Mouse (Mus musculus): ENCODE measurements around the gene Dnttip1. TPM values are rescaled to one million over a fixed set of nuclear protein-coding genes. Genes with fewer than 3 reads are reported as not detected.

The Dnttip1 gene
- polyA plus RNA-seq (2014; fragmentation: Illumina TruSeq; extraction: RNeasy Lipid Tissue Mini Kit (QIAGEN cat#74804); ENCODE audit: low read depth, low replicate concordance): 21.1 TPM

GRCm38 (mm10) chr2:164745843-164746479 is at the start of gene Dnttip1, which contains the start of gene Wfdc3:
Dnttip1 (plus strand) TSS chr2:164745983.
Wfdc3 (minus strand) TSS chr2:164745931.

GRCm38 (mm10) chr2:164698201-164698600 is 47.6 kb upstream of the Dnttip1 start, which contains the start of gene Spint4:
Spint4 (plus strand) TSS chr2:164698501.

GRCm38 (mm10) chr2:164715005-164715404 is 30.8 kb upstream of the Dnttip1 start, which contains the start of gene Spint5:
Spint5 (plus strand) TSS chr2:164715305.

GRCm38 (mm10) chr2:164769258-164770037 is 23.7 kb downstream of the Dnttip1 start, which contains the start of gene Ube2c:
Ube2c (plus strand) TSS chr2:164769898.

GRCm38 (mm10) chr2:164779481-164780086 is 33.8 kb downstream of the Dnttip1 start, which contains the start of gene Tnnc2:
Tnnc2 (minus strand) TSS chr2:164779967.

GRCm38 (mm10) chr2:164785481-164786387 is 40.0 kb downstream of the Dnttip1 start, which contains the start of gene Snx21:
Snx21 (plus strand) TSS chr2:164785823.

GRCm38 (mm10) chr2:164804533-164805331 is 58.9 kb downstream of the Dnttip1 start, which contains the start of the genes Acot8 and Zswim3:
Acot8 (minus strand) TSS chr2:164804882.
Zswim3 (plus strand) TSS chr2:164805098.

Other genes starting within 250 kb of the Dnttip1 start
- gene Pigt, start 248.5 kb upstream of the Dnttip1 start, polyA plus RNA-seq (2014; fragmentation: Illumina TruSeq; extraction: RNeasy Lipid Tissue Mini Kit (QIAGEN cat#74804); ENCODE audit: low read depth, low replicate concordance): 27.9 TPM
- 2.3 TPM for gene Wfdc2, start 183.6 kb upstream of the Dnttip1 start, polyA plus RNA-seq (2014; fragmentation: Illumina TruSeq; extraction: RNeasy Lipid Tissue Mini Kit (QIAGEN cat#74804); ENCODE audit: low read depth, low replicate concordance)
- not detected for gene Spint3, start 172.5 kb upstream of the Dnttip1 start, polyA plus RNA-seq (2014; fragmentation: Illumina TruSeq; extraction: RNeasy Lipid Tissue Mini Kit (QIAGEN cat#74804); ENCODE audit: low read depth, low replicate concordance)
- gene Wfdc6a, start 160.5 kb upstream of the Dnttip1 start, polyA plus RNA-seq (2014; fragmentation: Illumina TruSeq; extraction: RNeasy Lipid Tissue Mini Kit (QIAGEN cat#74804); ENCODE audit: low read depth, low replicate concordance): not detected
- gene Eppin, start 152.4 kb upstream of the Dnttip1 start, polyA plus RNA-seq (2014; fragmentation: Illumina TruSeq; extraction: RNeasy Lipid Tissue Mini Kit (QIAGEN cat#74804); ENCODE audit: low read depth, low replicate concordance): not detected
- gene Wfdc6b, start 132.5 kb upstream of the Dnttip1 start, polyA plus RNA-seq (2014; fragmentation: Illumina TruSeq; extraction: RNeasy Lipid Tissue Mini Kit (QIAGEN cat#74804); ENCODE audit: low read depth, low replicate concordance): not detected
- gene Wfdc8, start 132.4 kb upstream of the Dnttip1 start, polyA plus RNA-seq (2014; fragmentation: Illumina TruSeq; extraction: RNeasy Lipid Tissue Mini Kit (QIAGEN cat#74804); ENCODE audit: low read depth, low replicate concordance): not detected
- gene Wfdc16, start 107.2 kb upstream of the Dnttip1 start, polyA plus RNA-seq (2014; fragmentation: Illumina TruSeq; extraction: RNeasy Lipid Tissue Mini Kit (QIAGEN cat#74804); ENCODE audit: low read depth, low replicate concordance): not detected
- gene Wfdc10, start 89.9 kb upstream of the Dnttip1 start, polyA plus RNA-seq (2014; fragmentation: Illumina TruSeq; extraction: RNeasy Lipid Tissue Mini Kit (QIAGEN cat#74804); ENCODE audit: low read depth, low replicate concordance): not detected
- not detected for gene Wfdc9, start 89.4 kb upstream of the Dnttip1 start, polyA plus RNA-seq (2014; fragmentation: Illumina TruSeq; extraction: RNeasy Lipid Tissue Mini Kit (QIAGEN cat#74804); ENCODE audit: low read depth, low replicate concordance)
- gene Wfdc11, start 71.9 kb upstream of the Dnttip1 start, polyA plus RNA-seq (2014; fragmentation: Illumina TruSeq; extraction: RNeasy Lipid Tissue Mini Kit (QIAGEN cat#74804); ENCODE audit: low read depth, low replicate concordance): not detected
- gene Wfdc13, start 60.9 kb upstream of the Dnttip1 start, polyA plus RNA-seq (2014; fragmentation: Illumina TruSeq; extraction: RNeasy Lipid Tissue Mini Kit (QIAGEN cat#74804); ENCODE audit: low read depth, low replicate concordance): not detected
- not detected for gene Spint4, start 47.5 kb upstream of the Dnttip1 start, polyA plus RNA-seq (2014; fragmentation: Illumina TruSeq; extraction: RNeasy Lipid Tissue Mini Kit (QIAGEN cat#74804); ENCODE audit: low read depth, low replicate concordance)
- not detected for gene Spint5, start 30.7 kb upstream of the Dnttip1 start, polyA plus RNA-seq (2014; fragmentation: Illumina TruSeq; extraction: RNeasy Lipid Tissue Mini Kit (QIAGEN cat#74804); ENCODE audit: low read depth, low replicate concordance)
- 1.5 TPM for gene Wfdc3, start 52 bp upstream of the Dnttip1 start, polyA plus RNA-seq (2014; fragmentation: Illumina TruSeq; extraction: RNeasy Lipid Tissue Mini Kit (QIAGEN cat#74804); ENCODE audit: low read depth, low replicate concordance)
- gene Ube2c, start 23.9 kb downstream of the Dnttip1 start, polyA plus RNA-seq (2014; fragmentation: Illumina TruSeq; extraction: RNeasy Lipid Tissue Mini Kit (QIAGEN cat#74804); ENCODE audit: low read depth, low replicate concordance): 0.86 TPM
- not detected for gene Tnnc2, start 34.0 kb downstream of the Dnttip1 start, polyA plus RNA-seq (2014; fragmentation: Illumina TruSeq; extraction: RNeasy Lipid Tissue Mini Kit (QIAGEN cat#74804); ENCODE audit: low read depth, low replicate concordance)
- 26.6 TPM for gene Snx21, start 39.8 kb downstream of the Dnttip1 start, polyA plus RNA-seq (2014; fragmentation: Illumina TruSeq; extraction: RNeasy Lipid Tissue Mini Kit (QIAGEN cat#74804); ENCODE audit: low read depth, low replicate concordance)
- 11.5 TPM for gene Acot8, start 58.9 kb downstream of the Dnttip1 start, polyA plus RNA-seq (2014; fragmentation: Illumina TruSeq; extraction: RNeasy Lipid Tissue Mini Kit (QIAGEN cat#74804); ENCODE audit: low read depth, low replicate concordance)
- 2.6 TPM for gene Zswim3, start 59.1 kb downstream of the Dnttip1 start, polyA plus RNA-seq (2014; fragmentation: Illumina TruSeq; extraction: RNeasy Lipid Tissue Mini Kit (QIAGEN cat#74804); ENCODE audit: low read depth, low replicate concordance)
- gene Zswim1, start 76.7 kb downstream of the Dnttip1 start, polyA plus RNA-seq (2014; fragmentation: Illumina TruSeq; extraction: RNeasy Lipid Tissue Mini Kit (QIAGEN cat#74804); ENCODE audit: low read depth, low replicate concordance): 5.1 TPM
- gene Spata25, start 82.6 kb downstream of the Dnttip1 start, polyA plus RNA-seq (2014; fragmentation: Illumina TruSeq; extraction: RNeasy Lipid Tissue Mini Kit (QIAGEN cat#74804); ENCODE audit: low read depth, low replicate concordance): not detected
- gene Ctsa, start 86.9 kb downstream of the Dnttip1 start, polyA plus RNA-seq (2014; fragmentation: Illumina TruSeq; extraction: RNeasy Lipid Tissue Mini Kit (QIAGEN cat#74804); ENCODE audit: low read depth, low replicate concordance): 159 TPM
- 44.6 TPM for gene Neurl2, start 87.5 kb downstream of the Dnttip1 start, polyA plus RNA-seq (2014; fragmentation: Illumina TruSeq; extraction: RNeasy Lipid Tissue Mini Kit (QIAGEN cat#74804); ENCODE audit: low read depth, low replicate concordance)
- gene Pltp, start 111.7 kb downstream of the Dnttip1 start, polyA plus RNA-seq (2014; fragmentation: Illumina TruSeq; extraction: RNeasy Lipid Tissue Mini Kit (QIAGEN cat#74804); ENCODE audit: low read depth, low replicate concordance): 31.6 TPM
- gene Pcif1, start 133.3 kb downstream of the Dnttip1 start, polyA plus RNA-seq (2014; fragmentation: Illumina TruSeq; extraction: RNeasy Lipid Tissue Mini Kit (QIAGEN cat#74804); ENCODE audit: low read depth, low replicate concordance): 28.1 TPM
- 8.7 TPM for gene Zfp335, start 165.8 kb downstream of the Dnttip1 start, polyA plus RNA-seq (2014; fragmentation: Illumina TruSeq; extraction: RNeasy Lipid Tissue Mini Kit (QIAGEN cat#74804); ENCODE audit: low read depth, low replicate concordance)
- 1.4 TPM for gene Mmp9, start 194.8 kb downstream of the Dnttip1 start, polyA plus RNA-seq (2014; fragmentation: Illumina TruSeq; extraction: RNeasy Lipid Tissue Mini Kit (QIAGEN cat#74804); ENCODE audit: low read depth, low replicate concordance)
- gene Slc12a5, start 214.8 kb downstream of the Dnttip1 start, polyA plus RNA-seq (2014; fragmentation: Illumina TruSeq; extraction: RNeasy Lipid Tissue Mini Kit (QIAGEN cat#74804); ENCODE audit: low read depth, low replicate concordance): 0.52 TPM

All from heart, adult 10 weeks (tissue).